Mouse (Mus musculus) adrenal gland, adult (tissue): ENCODE results near the gene Acbd6.

ENCODE experiments used
- DNase-seq, 2 experiments: peaks; one replicate each; pipeline ENCODE4 v3.0.0; 2022 to 2023; ENCODE audit warnings: low spot score in 1 of 2; ENCODE audit not compliant: inconsistent age in 2 of 2

Gene Acbd6

GRCm38 (mm10) chr1:155558012-155558842, at the start of gene Acbd6:
Acbd6 (plus strand) TSS chr1:155558120.
- peak; percentile 83 to 95 for DNase-seq

GRCm38 (mm10) chr1:155510263-155510662, 47.7 kb upstream of the Acbd6 start:
- DNase-seq = peak; percentile 54 to 67

GRCm38 (mm10) chr1:155515866-155516265, 42.1 kb upstream of the Acbd6 start:
- no peak for DNase-seq

GRCm38 (mm10) chr1:155516594-155516993, 41.3 kb upstream of the Acbd6 start:
- DNase-seq = peak; percentile 63 to 89

- no peak for DNase-seq
These were observed 40.9 kb upstream of the Acbd6 start for GRCm38 (mm10) chr1:155517060-155517459.

GRCm38 (mm10) chr1:155520285-155520684, 37.6 kb upstream of the Acbd6 start:
- DNase-seq = peak in 1 of 2 experiments; percentile 13

GRCm38 (mm10) chr1:155522493-155522892, 35.4 kb upstream of the Acbd6 start:
- no peak for DNase-seq

- peak in 1 of 2 experiments; percentile 55 for DNase-seq
These were observed 31.7 kb upstream of the Acbd6 start for GRCm38 (mm10) chr1:155526176-155526575.

GRCm38 (mm10) chr1:155527027-155527786, 30.7 kb upstream of the Acbd6 start:
- DNase-seq = peak in 1 of 2 experiments; percentile 44

- DNase-seq = peak; percentile 86 to 92
These were observed 30.1 kb upstream of the Acbd6 start for GRCm38 (mm10) chr1:155527787-155528158.

- DNase-seq = peak in 1 of 2 experiments; percentile 65
These were observed 29.4 kb upstream of the Acbd6 start for GRCm38 (mm10) chr1:155528405-155529119.

- peak in 1 of 2 experiments; percentile 77 for DNase-seq
These were observed 28.6 kb upstream of the Acbd6 start for GRCm38 (mm10) chr1:155529120-155529963.

GRCm38 (mm10) chr1:155530561-155531457, 27.1 kb upstream of the Acbd6 start:
- peak in 1 of 2 experiments; percentile 86 for DNase-seq

- no peak for DNase-seq
These were observed 25.5 kb upstream of the Acbd6 start for GRCm38 (mm10) chr1:155532396-155532795.

GRCm38 (mm10) chr1:155532833-155533688, 24.9 kb upstream of the Acbd6 start:
- DNase-seq = peak; percentile 37 to 91

GRCm38 (mm10) chr1:155533689-155533965, 24.3 kb upstream of the Acbd6 start:
- DNase-seq = no peak

GRCm38 (mm10) chr1:155537005-155537642, 20.8 kb upstream of the Acbd6 start:
- DNase-seq = peak in 1 of 2 experiments; percentile 92

GRCm38 (mm10) chr1:155538006-155538405, 19.9 kb upstream of the Acbd6 start:
- no peak for DNase-seq
